In the genomic region with DNA sequence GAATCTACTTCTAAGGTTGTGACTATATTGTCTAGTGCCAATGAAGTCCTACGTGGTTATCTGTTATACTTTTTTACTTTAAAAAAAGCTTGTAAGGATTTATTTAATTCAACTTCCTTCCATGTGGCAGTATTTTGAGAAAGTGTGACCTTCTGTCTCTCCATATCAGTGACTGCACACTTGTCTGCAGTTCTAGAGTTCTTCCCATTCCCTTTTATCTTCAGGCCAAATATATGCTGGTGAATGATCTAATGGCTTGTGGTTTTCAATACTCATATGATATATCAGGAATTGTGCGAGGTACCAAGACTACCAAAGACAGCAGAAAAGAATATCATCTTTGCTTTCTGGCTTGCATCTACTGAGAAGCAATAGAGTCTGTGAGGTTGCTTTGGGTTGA, we compare ENCODE assay signal across 20 mouse cellular contexts. TPM values are rescaled to one million over a fixed set of nuclear protein-coding genes. Genes with fewer than 3 reads are reported as not detected.
DNase-seq lines count a peak whose midpoint lies in the region; ATAC-seq and TF ChIP-seq lines count a peak whose summit lies in the region.
"Had no signal": no experiment of that assay in that cellular context is flagged by ENCODE, and none has a peak within 500 bp of the region (broad histone marks: within the 10 kb centered on the region; RNA-seq: fewer than 3 reads in every experiment).

No protein-coding gene starts in this region.

- peaks cover 22% of the 10 kb centered on the region for H3K36me3 ChIP-seq in G1E (replicated peaks)
- H3K36me3 ChIP-seq in liver, embryonic 11.5 days (ENCODE audit: control insufficient read depth, insufficient read depth, low read length) = no peaks in the 10 kb centered on the region
- H3K36me3 ChIP-seq: embryonic facial prominence, embryonic 10.5 days; embryonic facial prominence, embryonic 12.5 days; forebrain, embryonic 15.5 days had no signal

- no peak for DNase-seq in G1E (ENCODE audit: low spot score)
- DNase-seq in MEL-GATA-1-ER (ENCODE audit: extremely low read depth, low read depth) = peak; percentile 59
- no peak for DNase-seq in adrenal gland, postnatal 10 days
- DNase-seq in liver, embryonic 11.5 days (ENCODE audit: low spot score) = no peak
- DNase-seq: adrenal gland, adult 2 months; adrenal gland, postnatal 14 days; adrenal gland, postnatal 36 days; cerebellum, adult 11-12 months; cerebellum, adult 2 months; cerebellum, adult 9-10 months; cerebellum, postnatal 10 days; cerebellum, postnatal 25 days; forebrain, postnatal 0 days had no signal

- WGBS in liver, embryonic 11.5 days = 70% methylated on average over 2 of the region's 2 CpGs

- no peak for TF ChIP-seq CTCF in G1E (IDR thresholded peaks at IDR 0.05; ENCODE audit: low read depth, low read length)

- H3K27ac ChIP-seq in liver, embryonic 11.5 days (ENCODE audit: low read depth, low read length) = no peak overlapping the region
- H3K27ac ChIP-seq: embryonic facial prominence, embryonic 10.5 days; embryonic facial prominence, embryonic 12.5 days; forebrain, embryonic 13.5 days; forebrain, embryonic 15.5 days had no signal

- peaks cover 43% of the 10 kb centered on the region for H3K4me1 ChIP-seq in G1E (ENCODE audit: insufficient read depth, low read depth, low read length)
- H3K4me1 ChIP-seq in liver, embryonic 11.5 days (replicated peaks; ENCODE audit: control insufficient read depth, insufficient read depth, low read length) = peaks cover 8% of the 10 kb centered on the region
- H3K4me1 ChIP-seq: embryonic facial prominence, embryonic 10.5 days; embryonic facial prominence, embryonic 12.5 days; forebrain, embryonic 13.5 days; forebrain, embryonic 15.5 days had no signal

- H3K9ac ChIP-seq in liver, embryonic 11.5 days (ENCODE audit: low read depth, low read length) = no peak overlapping the region
- H3K9ac ChIP-seq: embryonic facial prominence, embryonic 12.5 days; forebrain, embryonic 13.5 days; forebrain, embryonic 15.5 days; forebrain, postnatal 0 days had no signal

- H3K27me3 ChIP-seq in G1E (ENCODE audit: insufficient read depth, low read length) = no peaks in the 10 kb centered on the region
- H3K27me3 ChIP-seq in liver, embryonic 11.5 days (replicated peaks; ENCODE audit: control insufficient read depth, insufficient read depth, low read length) = no peaks in the 10 kb centered on the region
- H3K27me3 ChIP-seq: CH12.LX; embryonic facial prominence, embryonic 12.5 days; forebrain, embryonic 13.5 days; forebrain, embryonic 15.5 days had no signal

- H3K4me2 ChIP-seq in liver, embryonic 11.5 days = no peak overlapping the region
- H3K4me2 ChIP-seq: embryonic facial prominence, embryonic 12.5 days; forebrain, embryonic 13.5 days; forebrain, embryonic 15.5 days had no signal

- no peak overlapping the region for H3K4me3 ChIP-seq in G1E (ENCODE audit: low read depth, low read length)
- no peak overlapping the region for H3K4me3 ChIP-seq in liver, embryonic 11.5 days (ENCODE audit: low read depth, low read length)
- H3K4me3 ChIP-seq: embryonic facial prominence, embryonic 10.5 days; embryonic facial prominence, embryonic 12.5 days; forebrain, embryonic 13.5 days; forebrain, embryonic 15.5 days had no signal

- peak; percentile 50 for ATAC-seq in G1E (ENCODE audit: extremely low read depth, insufficient number of reproducible peaks, low FRiP score, poor library complexity, severe bottlenecking)
- peak; percentile 65 for ATAC-seq in megakaryocyte-erythroid progenitor cell, adult 5-6 weeks (replicated peaks; ENCODE audit: low FRiP score, low TSS enrichment, poor library complexity, severe bottlenecking)
- no peak for ATAC-seq in liver, embryonic 11.5 days (replicated peaks; ENCODE audit: low FRiP score)
- ATAC-seq: CD4-positive, CD25-positive, alpha-beta regulatory T cell, adult 4 months; forebrain, embryonic 13.5 days; forebrain, embryonic 15.5 days; forebrain, postnatal 0 days had no signal

- no peaks in the 10 kb centered on the region for H3K9me3 ChIP-seq in G1E (replicated peaks)
- H3K9me3 ChIP-seq in liver, embryonic 11.5 days (ENCODE audit: control insufficient read depth, low read length) = no peaks in the 10 kb centered on the region
- H3K9me3 ChIP-seq: embryonic facial prominence, embryonic 10.5 days; embryonic facial prominence, embryonic 12.5 days; forebrain, embryonic 13.5 days; forebrain, embryonic 15.5 days had no signal

RNA-seq across cellular contexts. Expression of a gene that starts 43.4 kb away (rescaled TPM):
- total RNA-seq in G1E (2014; fragmentation: Nextera tagmentation) (395 and 485 TPM in 2 replicates), G1E (2017) (156 and 234 TPM in 2 replicates)
- 40.7 and 70.6 TPM in 2 replicates for polyA plus RNA-seq in G1E (2012)
- total RNA-seq in megakaryocyte-erythroid progenitor cell, adult 5-6 weeks (2014; fragmentation: Nextera tagmentation) = 98.9 and 111 TPM in 2 replicates
- total RNA-seq in megakaryocyte-erythroid progenitor cell, adult 5-6 weeks (2017) = 84.6 and 98.3 TPM in 2 replicates
- total RNA-seq in adrenal gland, postnatal 10 days (2021) = 100 to 1,000 TPM; 145 to 150 TPM
- polyA plus RNA-seq in liver, embryonic 11.5 days (2014; fragmentation: Nextera tagmentation; extraction: Ambion mirVana) = 116 and 131 TPM in 2 replicates
